Mouse (Mus musculus) bone marrow macrophage, adult 2 months (primary cell): ENCODE measurements around the gene C1qtnf1.

Experiments used
- CTCF ChIP-seq: IDR thresholded peaks from 2 replicates; pipeline ENCODE4 v1.5.1; 2012; ENCODE audit warnings: low read depth, mild to moderate bottlenecking, low read length, moderate library complexity
- POLR2A ChIP-seq: IDR thresholded peaks from 2 replicates; pipeline ENCODE4 v1.6.1; 2012; ENCODE audit warnings: mild to moderate bottlenecking, low read depth, low read length, borderline replicate concordance

GRCm38 (mm10) chr11:118486881-118487772 is 59.1 kb downstream of the C1qtnf1 start:
- no peak for TF ChIP-seq POLR2A
- TF ChIP-seq CTCF = no peak
